26 mouse cellular contexts compared by ENCODE assay signal in the genomic region with DNA sequence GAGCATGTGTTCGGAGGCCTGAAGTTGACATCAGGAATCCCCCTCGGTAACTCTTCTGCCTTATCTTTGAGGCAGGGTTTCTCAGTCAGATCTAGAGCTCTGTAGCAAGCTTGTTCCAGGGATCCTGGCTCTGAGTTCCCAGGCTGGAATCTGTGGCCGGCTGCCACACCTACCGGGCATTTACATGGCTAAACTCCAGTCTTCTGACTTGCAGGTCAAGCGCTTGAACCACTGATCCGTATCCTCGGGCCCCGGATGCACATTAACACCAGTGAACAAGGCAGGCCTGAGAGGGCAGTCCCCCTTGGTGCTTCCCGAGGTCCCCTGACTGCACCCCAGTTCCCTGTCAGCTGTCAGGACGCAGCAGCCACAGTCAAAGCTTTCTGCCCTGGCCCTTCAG.
DNase-seq lines count a peak whose midpoint lies in the region.
"Had no signal": no experiment of that assay in that cellular context is flagged by ENCODE, and none has a peak within 500 bp of the region (broad histone marks: within the 10 kb centered on the region; RNA-seq: fewer than 3 reads in every experiment).

No protein-coding gene starts in this region.

- H3K36me3 ChIP-seq in heart, embryonic 10.5 days: no peaks in the 10 kb centered on the region
- H3K36me3 ChIP-seq: embryonic facial prominence, embryonic 15.5 days; hindbrain, embryonic 15.5 days; limb, embryonic 12.5 days; liver, embryonic 15.5 days; midbrain, embryonic 15.5 days; neural tube, embryonic 15.5 days had no signal

- no peak overlapping the region for H3K4me3 ChIP-seq in heart, embryonic 10.5 days
- H3K4me3 ChIP-seq: embryonic facial prominence, embryonic 15.5 days; forebrain, embryonic 13.5 days; hindbrain, embryonic 15.5 days; limb, embryonic 12.5 days; liver, embryonic 15.5 days; midbrain, embryonic 15.5 days; neural tube, embryonic 15.5 days had no signal

- H3K9me3 ChIP-seq in heart, embryonic 10.5 days: no peaks in the 10 kb centered on the region
- H3K9me3 ChIP-seq: embryonic facial prominence, embryonic 15.5 days; forebrain, embryonic 13.5 days; hindbrain, embryonic 15.5 days; liver, embryonic 15.5 days; midbrain, embryonic 15.5 days; neural tube, embryonic 15.5 days had no signal

- peak; percentile 12 for DNase-seq in adrenal gland, postnatal 10 days
- DNase-seq in adrenal gland, adult 2 months: no peak
- DNase-seq in heart, adult 18-20 months: peak; percentile 14 to 33
- DNase-seq in heart, embryonic 10.5 days (ENCODE audit: low spot score): no peak
- DNase-seq in kidney, postnatal 10 days: peak; percentile 13
- DNase-seq in kidney, postnatal 25 days: no peak
- peak; percentile 12 for DNase-seq in ovary, postnatal 36 days (ENCODE audit: low spot score)
- no peak for DNase-seq in ovary, adult 18-20 months (ENCODE audit: low spot score)
- DNase-seq: adrenal gland, postnatal 14 days; cerebellum, adult 18-20 months; heart, postnatal 4 days; kidney, adult 11 months; layer of hippocampus, adult 9-11 months; right cerebral cortex, adult 18-20 months; right cerebral cortex, postnatal 4 days; thymus, adult 18-20 months; thymus, postnatal 25 days had no signal

- 0 out of 2 replicates have a peak, but pooled peaks cover 17% of the 10 kb centered on the region for H3K27me3 ChIP-seq in heart, embryonic 10.5 days (ENCODE audit: insufficient read depth, poor library complexity, severe bottlenecking)
- H3K27me3 ChIP-seq: forebrain, embryonic 13.5 days; hindbrain, embryonic 15.5 days; liver, embryonic 15.5 days; midbrain, embryonic 15.5 days had no signal

- H3K4me1 ChIP-seq in heart, embryonic 10.5 days: peaks cover 24% of the 10 kb centered on the region
- H3K4me1 ChIP-seq: embryonic facial prominence, embryonic 15.5 days; forebrain, embryonic 13.5 days; hindbrain, embryonic 15.5 days; liver, embryonic 15.5 days; midbrain, embryonic 15.5 days; neural tube, embryonic 15.5 days had no signal

- WGBS in heart, embryonic 10.5 days: 65% methylated on average over 10 of the region's 10 CpGs

- no peak overlapping the region for H3K27ac ChIP-seq in heart, embryonic 10.5 days
- H3K27ac ChIP-seq: embryonic facial prominence, embryonic 15.5 days; forebrain, embryonic 13.5 days; hindbrain, embryonic 15.5 days; limb, embryonic 12.5 days; liver, embryonic 15.5 days; macrophage; midbrain, embryonic 15.5 days; neural tube, embryonic 15.5 days; stomach, postnatal 0 days had no signal

Comparison
In these comparisons a context has a peak if more than half of its experiments do, and no peak if none do; other contexts are left out.
1. DNase-seq: peak in adrenal gland, postnatal 10 days (single experiment), heart, adult 18-20 months (2 of 2), kidney, postnatal 10 days (single experiment) and ovary, postnatal 36 days (single experiment); none in adrenal gland, adult 2 months (single experiment), heart, embryonic 10.5 days (single experiment), kidney, postnatal 25 days (0 of 2) and ovary, adult 18-20 months (single experiment).